Mouse (Mus musculus): ENCODE data around the gene Ada.

GRCm38 (mm10) chr2:163783901-163784300 lies 33.9 kb upstream of the Ada start:
- TF ChIP-seq POLR2A (IDR thresholded peaks at IDR 0.05; ENCODE audit: low read depth, low read length), result no peak
- TF ChIP-seq CTCF (conservative IDR thresholded peaks at IDR 0.05 in 1 of 2, IDR thresholded peaks at IDR 0.05 in 1 of 2; ENCODE audit: low read depth in 2 of 2, low read length in 2 of 2), result no peak

Data from CH12.LX (cell line).